Mouse (Mus musculus) gonadal fat pad, adult 2 months (tissue): ENCODE measurements around the gene Spg11. TPM values are rescaled to one million over a fixed set of nuclear protein-coding genes. Genes with fewer than 3 reads are reported as not detected.
A peak's percentile ranks its signal among the peaks of the same experiment; 100 is the strongest.
"Not testable (repeated sequence)": the region's sequence is repeated elsewhere in the genome, so short reads cannot be mapped to it uniquely, and the experiment has no call there.

Experiments used
- DNase-seq: peaks from one replicate; pipeline ENCODE4 v3.0.0-alpha.2; 2012; ENCODE audit warnings: low read depth
- polyA plus RNA-seq: library from polyadenylated mRNA; depleted of rRNA; stranded (reverse); fragments of >200 nt; gene quantifications from 2 replicates; pipeline ENCODE4 v1.2.3, GENCODE M21; 2012; rRNA removed

The Spg11 gene
- polyA plus RNA-seq, 1 experiment = 17.1 TPM

GRCm38 (mm10) chr2:122065200-122065969 lies 52.8 kb downstream of the Spg11 start:
- no peak for DNase-seq

GRCm38 (mm10) chr2:122059365-122060115 lies 58.6 kb downstream of the Spg11 start:
- no peak for DNase-seq

GRCm38 (mm10) chr2:122043926-122044325 lies 74.3 kb downstream of the Spg11 start:
- DNase-seq = no peak

- no peak for DNase-seq
Measured at GRCm38 (mm10) chr2:122036064-122036463, 82.1 kb downstream of the Spg11 start.

- DNase-seq = no peak
Measured at GRCm38 (mm10) chr2:122031970-122032369, 86.2 kb downstream of the Spg11 start.

GRCm38 (mm10) chr2:122028756-122029700 lies 89.2 kb downstream of the Spg11 start:
- DNase-seq = no peak

- DNase-seq = peak; percentile 20
Measured at GRCm38 (mm10) chr2:122027862-122028755, 90.1 kb downstream of the Spg11 start, which contains the start of gene Eif3j1. Gene Eif3j1 (plus strand): TSS chr2:122028546.

- DNase-seq = not testable (repeated sequence)
Measured at GRCm38 (mm10) chr2:122027091-122027490, 91.1 kb downstream of the Spg11 start.

- DNase-seq = no peak
Measured at GRCm38 (mm10) chr2:122022284-122022683, 95.9 kb downstream of the Spg11 start.

GRCm38 (mm10) chr2:122018705-122019104 lies 99.5 kb downstream of the Spg11 start:
- no peak for DNase-seq

GRCm38 (mm10) chr2:122011441-122011840 lies 106.7 kb downstream of the Spg11 start:
- DNase-seq = no peak

GRCm38 (mm10) chr2:122008832-122009231 lies 109.4 kb downstream of the Spg11 start:
- DNase-seq = no peak

Other genes starting within 250 kb of the Spg11 start
- gene Ctdspl2, start 162.4 kb downstream of the Spg11 start, polyA plus RNA-seq = 6.5 and 7.5 TPM in 2 replicates
- gene Mageb3, start 162.3 kb downstream of the Spg11 start, polyA plus RNA-seq = not detected in 2 replicates
- 4.0 and 6.4 TPM in 2 replicates for gene Eif3j1, start 89.8 kb downstream of the Spg11 start, polyA plus RNA-seq
- gene B2m, start 29.3 kb upstream of the Spg11 start, polyA plus RNA-seq = 997 and 1,419 TPM in 2 replicates
- 0.15 and 0.23 TPM in 2 replicates for gene Trim69, start 42.3 kb upstream of the Spg11 start, polyA plus RNA-seq
- 0.13 and 0.38 TPM in 2 replicates for gene Patl2, start 67.8 kb upstream of the Spg11 start, polyA plus RNA-seq
- gene Terb2, start 67.9 kb upstream of the Spg11 start, polyA plus RNA-seq = not detected in 2 replicates
- gene Sord, start 116.4 kb upstream of the Spg11 start, polyA plus RNA-seq = 30.6 and 31.2 TPM in 2 replicates
- gene Duox2, start 180.1 kb upstream of the Spg11 start, polyA plus RNA-seq = 0.56 and 0.57 TPM in 2 replicates
- 0.30 and 0.32 TPM in 2 replicates for gene Duoxa2, start 180.5 kb upstream of the Spg11 start, polyA plus RNA-seq
- 2.1 and 7.9 TPM in 2 replicates for gene Duoxa1, start 195.3 kb upstream of the Spg11 start, polyA plus RNA-seq
- gene Duox1, start 197.3 kb upstream of the Spg11 start, polyA plus RNA-seq = 0.08 and 0.39 TPM in 2 replicates